Mouse (Mus musculus) gastrocnemius, postnatal 14 days (tissue): Measurements from ENCODE around the gene Bag6. TPM values are rescaled to one million over a fixed set of nuclear protein-coding genes. Genes with fewer than 3 reads are reported as not detected.
A peak's percentile ranks its signal among the peaks of the same experiment; 100 is the strongest.

ENCODE experiments used
- DNase-seq: peaks from one replicate; pipeline ENCODE4 v3.0.0; 2021; ENCODE audit warnings: mixed read lengths
- intact Hi-C: fragments of 180-260 bp; cut with DNase I; formaldehyde crosslinking; loops from one replicate; pipeline ENCODE4 v1.15.1; 2025; ENCODE audit warnings: low total_unique reads
- total RNA-seq, 2 experiments: library from RNA; stranded (reverse); gene quantifications; 2 replicates each; pipeline ENCODE4 v1.2.3; 2021

Bag6 gene
- total RNA-seq, 2 experiments from 2014 or later: 193 to 200 TPM

- intact Hi-C loops: no loop called here
- no peak for DNase-seq
These were observed 28.5 kb downstream of the Bag6 start for GRCm38 (mm10) chr17:35163326-35164081.

- no peak for DNase-seq
- intact Hi-C loops: no loop called here
These were observed 29.2 kb downstream of the Bag6 start for GRCm38 (mm10) chr17:35164218-35164567.

- intact Hi-C loops: no loop called here
- peak; percentile 98 for DNase-seq
These were observed 29.8 kb downstream of the Bag6 start, which contains the start of gene Prrc2a for GRCm38 (mm10) chr17:35164568-35165450. Prrc2a (minus strand) TSS chr17:35164897.

GRCm38 (mm10) chr17:35165451-35166155, 30.6 kb downstream of the Bag6 start:
- intact Hi-C loops: no loop called here
- no peak for DNase-seq

- no peak for DNase-seq
These were observed 31.5 kb downstream of the Bag6 start for GRCm38 (mm10) chr17:35166352-35167035.

GRCm38 (mm10) chr17:35167794-35168193, 32.8 kb downstream of the Bag6 start:
- no peak for DNase-seq
- intact Hi-C loops: no loop called here

More at GRCm38 (mm10) chr17:35166352-35167035, 31.5 kb downstream of the Bag6 start:
- intact Hi-C loops: no loop called here

GRCm38 (mm10) chr17:35168541-35169207, 33.7 kb downstream of the Bag6 start:
- no peak for DNase-seq
- intact Hi-C loops: no loop called here

- intact Hi-C loops: no loop called here
- no peak for DNase-seq
These were observed 37.7 kb downstream of the Bag6 start for GRCm38 (mm10) chr17:35172445-35173234.

GRCm38 (mm10) chr17:35173329-35173728, 38.4 kb downstream of the Bag6 start:
- intact Hi-C loops: no loop called here
- no peak for DNase-seq

- no peak for DNase-seq
- intact Hi-C loops: no loop called here
These were observed 39.4 kb downstream of the Bag6 start for GRCm38 (mm10) chr17:35174201-35174977.

GRCm38 (mm10) chr17:35175382-35175781, 40.4 kb downstream of the Bag6 start:
- DNase-seq: no peak
- intact Hi-C loops: no loop called here

- DNase-seq: no peak
- intact Hi-C loops: no loop called here
These were observed 41.0 kb downstream of the Bag6 start, which contains the start of gene Aif1 for GRCm38 (mm10) chr17:35175968-35176367. Aif1 (minus strand) TSS chr17:35176068.

- intact Hi-C loops: loop anchor here (2.0 kb wide), 1 partner anchor 54 kb away; the partner anchor contains the start of gene Atp6v1g2
These were observed 43.5 kb downstream of the Bag6 start for GRCm38 (mm10) chr17:35178528-35178927.

GRCm38 (mm10) chr17:35180093-35180492, 45.1 kb downstream of the Bag6 start:
- intact Hi-C loops: no loop called here
- DNase-seq: no peak

More at GRCm38 (mm10) chr17:35178528-35178927, 43.5 kb downstream of the Bag6 start:
- peak; percentile 80 for DNase-seq

GRCm38 (mm10) chr17:35185639-35186611, 50.9 kb downstream of the Bag6 start:
- intact Hi-C loops: no loop called here
- DNase-seq: peak; percentile 74

GRCm38 (mm10) chr17:35186681-35187080, 51.7 kb downstream of the Bag6 start:
- intact Hi-C loops: no loop called here
- no peak for DNase-seq
